Comparison of ENCODE assay signal across 11 mouse cellular contexts in the genomic region with DNA sequence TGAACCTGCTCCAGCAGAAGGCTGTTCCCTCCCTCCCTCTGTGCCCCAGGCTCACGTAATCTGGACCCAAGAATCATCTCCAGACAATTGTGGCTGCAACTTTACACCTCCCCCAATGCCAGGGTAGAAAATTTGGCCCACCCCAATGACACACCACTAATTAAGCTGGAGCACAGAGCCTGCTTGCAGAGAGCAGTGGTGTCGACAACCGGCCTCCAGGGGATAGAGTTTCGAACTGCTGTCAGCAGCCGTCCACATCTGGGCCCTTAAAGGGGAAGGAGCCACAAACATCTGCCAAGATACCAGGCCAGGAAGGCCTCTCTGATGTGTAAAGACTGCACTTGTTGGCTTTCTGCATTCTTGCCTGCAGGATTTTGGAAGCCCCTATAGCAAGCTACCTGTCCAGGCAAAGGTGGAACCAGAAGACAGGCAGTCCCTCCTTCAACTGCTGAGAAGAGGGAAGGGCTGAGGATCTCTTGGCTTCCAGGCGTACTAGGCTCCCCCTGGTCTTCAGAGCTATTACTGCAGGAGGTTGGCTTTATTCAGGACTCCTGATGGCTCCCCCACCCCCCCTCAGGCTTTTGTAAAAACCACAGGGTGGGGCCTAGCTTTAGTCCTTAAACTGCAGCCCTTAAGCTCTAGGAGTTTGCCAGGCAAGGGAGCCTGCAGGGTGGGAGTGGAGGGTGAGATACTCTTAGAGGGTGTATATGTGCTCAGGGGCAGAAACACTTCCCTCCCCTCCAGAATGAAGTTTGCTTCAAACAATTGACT.
DNase-seq lines count a peak whose midpoint lies in the region; ATAC-seq lines count a peak whose summit lies in the region.
"Had no signal": no experiment of that assay in that cellular context is flagged by ENCODE, and none has a peak within 500 bp of the region (broad histone marks: within the 10 kb centered on the region; RNA-seq: fewer than 3 reads in every experiment).

No protein-coding gene starts in this region.

- no peak overlapping the region for H3K4me3 ChIP-seq in heart, embryonic 11.5 days (ENCODE audit: low read depth, low read length)
- H3K4me3 ChIP-seq in forebrain, embryonic 16.5 days (replicated peaks; ENCODE audit: low read length), result no peak overlapping the region
- no peak overlapping the region for H3K4me3 ChIP-seq in midbrain, embryonic 13.5 days (replicated peaks)

- peak; percentile 33 for DNase-seq in heart, postnatal 4 days
- DNase-seq in MN1 (ENCODE audit: low spot score), result peak; percentile 25
- DNase-seq in adrenal gland, postnatal 14 days, result no peak
- DNase-seq in adrenal gland, postnatal 25 days, result no peak
- DNase-seq in testis, postnatal 14 days (ENCODE audit: low spot score), result no peak

- no peak overlapping the region for H3K4me2 ChIP-seq in heart, embryonic 11.5 days
- no peak overlapping the region for H3K4me2 ChIP-seq in forebrain, embryonic 16.5 days (ENCODE audit: low read length)
- H3K4me2 ChIP-seq in midbrain, embryonic 13.5 days (replicated peaks), result no peak overlapping the region

- 27% methylated on average over 6 of the region's 6 CpGs for WGBS in heart, embryonic 11.5 days (ENCODE audit: insufficient replicate concordance)
- WGBS in forebrain, embryonic 16.5 days, result 20% methylated on average over 6 of the region's 6 CpGs
- 14% methylated on average over 6 of the region's 6 CpGs for WGBS in midbrain, embryonic 13.5 days

- H3K36me3 ChIP-seq in heart, embryonic 11.5 days (ENCODE audit: control insufficient read depth, insufficient read depth, low read length), result no peaks in the 10 kb centered on the region
- no peaks in the 10 kb centered on the region for H3K36me3 ChIP-seq in forebrain, embryonic 16.5 days (ENCODE audit: control insufficient read depth, insufficient read depth)
- H3K36me3 ChIP-seq in midbrain, embryonic 13.5 days, result no peaks in the 10 kb centered on the region

- H3K27ac ChIP-seq in heart, embryonic 11.5 days (ENCODE audit: low read depth, low read length), result no peak overlapping the region
- peak overlapping the region; percentile 21; the same call in 1 of the 2 replicates for H3K27ac ChIP-seq in forebrain, embryonic 16.5 days (ENCODE audit: low read length)
- peak overlapping the region; percentile 71 for H3K27ac ChIP-seq in midbrain, embryonic 13.5 days
- H3K27ac ChIP-seq: liver, embryonic 14.5 days had no signal

- ATAC-seq in heart, embryonic 11.5 days (replicated peaks; ENCODE audit: insufficient number of reproducible peaks, low FRiP score, low TSS enrichment), result no peak
- ATAC-seq in forebrain, embryonic 16.5 days, result 0 out of 2 replicates have a peak, but pooled peaks have one; percentile 38
- ATAC-seq in midbrain, embryonic 13.5 days, result peak; percentile 65
- ATAC-seq: intestine, embryonic 16.5 days had no signal

- H3K9ac ChIP-seq in heart, embryonic 11.5 days (ENCODE audit: low read depth, low read length), result no peak overlapping the region
- H3K9ac ChIP-seq in forebrain, embryonic 16.5 days (replicated peaks; ENCODE audit: low read depth, low read length), result no peak overlapping the region
- H3K9ac ChIP-seq in midbrain, embryonic 13.5 days (replicated peaks), result no peak overlapping the region
- H3K9ac ChIP-seq: liver, embryonic 14.5 days had no signal

- no peaks in the 10 kb centered on the region for H3K27me3 ChIP-seq in heart, embryonic 11.5 days (ENCODE audit: control insufficient read depth, insufficient read depth, low read length)
- no peaks in the 10 kb centered on the region for H3K27me3 ChIP-seq in forebrain, embryonic 16.5 days (replicated peaks; ENCODE audit: control insufficient read depth, insufficient read depth, low read length)
- no peaks in the 10 kb centered on the region for H3K27me3 ChIP-seq in midbrain, embryonic 13.5 days
- H3K27me3 ChIP-seq: CH12.LX had no signal

- peaks cover 3% of the 10 kb centered on the region; the same call in 1 of the 2 replicates for H3K4me1 ChIP-seq in heart, embryonic 11.5 days (ENCODE audit: control insufficient read depth, insufficient read depth, low read length)
- H3K4me1 ChIP-seq in forebrain, embryonic 16.5 days (replicated peaks; ENCODE audit: control insufficient read depth, insufficient read depth, low read length), result peaks cover 6% of the 10 kb centered on the region
- peaks cover 40% of the 10 kb centered on the region for H3K4me1 ChIP-seq in midbrain, embryonic 13.5 days (replicated peaks)

- no peaks in the 10 kb centered on the region for H3K9me3 ChIP-seq in heart, embryonic 11.5 days (replicated peaks; ENCODE audit: control insufficient read depth, low read length)
- no peaks in the 10 kb centered on the region for H3K9me3 ChIP-seq in forebrain, embryonic 16.5 days (ENCODE audit: control insufficient read depth, low read length)
- no peaks in the 10 kb centered on the region for H3K9me3 ChIP-seq in midbrain, embryonic 13.5 days

Comparison
In these comparisons a context has a peak if more than half of its experiments do, and no peak if none do; other contexts are left out.
1. DNase-seq: peak in heart, postnatal 4 days (single experiment) and MN1 (single experiment); none in adrenal gland, postnatal 14 days (single experiment), adrenal gland, postnatal 25 days (single experiment) and testis, postnatal 14 days (single experiment).